Mouse (Mus musculus) intestine, embryonic 14.5 days (tissue): Measurements from ENCODE around the gene Sp2. TPM values are rescaled to one million over a fixed set of nuclear protein-coding genes. Genes with fewer than 3 reads are reported as not detected.
A peak's percentile ranks its signal among the peaks of the same experiment; 100 is the strongest.

Experiments
- ATAC-seq: fragments of 200-750 bp; cut with Nextera tagmentation; replicated peaks from 2 replicates; pipeline ENCODE4 v1.8.0; 2017; ENCODE audit warnings: low read depth, moderate number of reproducible peaks, moderate TSS enrichment, moderate library complexity; ENCODE audit not compliant: low FRiP score, low TSS enrichment
- DNase-seq: peaks from one replicate; pipeline ENCODE4 v3.0.0-alpha.2; 2018; ENCODE audit warnings: low spot score
- H3K27ac ChIP-seq: fragments of 300-500 bp; sonication (generic); 2 replicates; pipeline ENCODE4 v1.5.1; 2014; ENCODE audit warnings: low read depth, mild to moderate bottlenecking, control low read depth
- H3K27me3 ChIP-seq: fragments of 300-500 bp; sonication (generic); replicated peaks from 2 replicates; pipeline ENCODE4 v1.6.1; 2014; ENCODE audit warnings: low read length, control low read depth; ENCODE audit not compliant: control insufficient read depth, insufficient read depth
- H3K36me3 ChIP-seq: fragments of 300-500 bp; sonication (generic); 2 replicates; pipeline ENCODE4 v1.6.1; 2014; ENCODE audit warnings: low read length, control low read depth; ENCODE audit not compliant: control insufficient read depth, insufficient read depth
- H3K4me1 ChIP-seq: fragments of 300-500 bp; sonication (generic); replicated peaks from 2 replicates; pipeline ENCODE4 v1.6.1; 2014; ENCODE audit warnings: low read length, control low read depth, mixed read lengths; ENCODE audit not compliant: control insufficient read depth, insufficient read depth
- H3K4me2 ChIP-seq: fragments of 300-500 bp; sonication (generic); 2 replicates; pipeline ENCODE4 v1.6.1; 2014; ENCODE audit warnings: low read length
- H3K4me3 ChIP-seq: fragments of 300-500 bp; sonication (generic); 2 replicates; pipeline ENCODE4 v1.5.1; 2014; ENCODE audit warnings: low read depth, low read length, control low read depth, mixed read lengths
- H3K9ac ChIP-seq: fragments of 300-500 bp; sonication (generic); 2 replicates; pipeline ENCODE4 v1.6.1; 2014; ENCODE audit warnings: mild to moderate bottlenecking, low read length
- H3K9me3 ChIP-seq: fragments of 300-500 bp; sonication (generic); 2 replicates; pipeline ENCODE4 v1.6.1; 2016; ENCODE audit warnings: low read length, control low read depth; ENCODE audit not compliant: control insufficient read depth
- WGBS: fragments of 180-500 bp; shearing (Covaris S2); extraction: QIAGEN DNeasy Blood & Tissue Kit; methylation state at CpG from one replicate; pipeline ENCODE4 v1.1.7; 2014; 5-methylcytosine and 5-hydroxymethylcytosine counted together
- polyA plus RNA-seq: library from polyadenylated mRNA; unstranded; fragments of >200 nt; fragmentation: Nextera tagmentation; extraction: Ambion mirVana; gene quantifications from 2 replicates; pipeline ENCODE4 v1.2.1, GENCODE M21; 2014

The Sp2 gene
- polyA plus RNA-seq, 1 experiment from 2014 or later, result 18.6 TPM

- peak; percentile 92 for DNase-seq
- H3K9me3 ChIP-seq, result no peaks in the 10 kb centered on the region
- peak within 1 kb of the TSS; percentile 96 for H3K4me2 ChIP-seq
- 0 out of 2 replicates have a peak, but pooled peaks cover 4% of the 10 kb centered on the region for H3K36me3 ChIP-seq
- peak within 1 kb of the TSS; percentile 64 for H3K4me3 ChIP-seq
- peak within 1 kb of the TSS; percentile 53 for H3K9ac ChIP-seq
- no peaks in the 10 kb centered on the region for H3K27me3 ChIP-seq
- ATAC-seq, result peak; percentile 97
- under 1% methylated on average over 29 of the region's 29 CpGs for WGBS
- H3K27ac ChIP-seq, result peak within 1 kb of the TSS; percentile 51
- peaks cover 4% of the 10 kb centered on the region; the same call in 1 of the 2 replicates for H3K4me1 ChIP-seq
These were observed 38.9 kb downstream of the Sp2 start, which contains the start of gene Pnpo for GRCm38 (mm10) chr11:96943746-96944304. Gene Pnpo, minus strand, starts transcription at chr11:96943986.

DNA sequence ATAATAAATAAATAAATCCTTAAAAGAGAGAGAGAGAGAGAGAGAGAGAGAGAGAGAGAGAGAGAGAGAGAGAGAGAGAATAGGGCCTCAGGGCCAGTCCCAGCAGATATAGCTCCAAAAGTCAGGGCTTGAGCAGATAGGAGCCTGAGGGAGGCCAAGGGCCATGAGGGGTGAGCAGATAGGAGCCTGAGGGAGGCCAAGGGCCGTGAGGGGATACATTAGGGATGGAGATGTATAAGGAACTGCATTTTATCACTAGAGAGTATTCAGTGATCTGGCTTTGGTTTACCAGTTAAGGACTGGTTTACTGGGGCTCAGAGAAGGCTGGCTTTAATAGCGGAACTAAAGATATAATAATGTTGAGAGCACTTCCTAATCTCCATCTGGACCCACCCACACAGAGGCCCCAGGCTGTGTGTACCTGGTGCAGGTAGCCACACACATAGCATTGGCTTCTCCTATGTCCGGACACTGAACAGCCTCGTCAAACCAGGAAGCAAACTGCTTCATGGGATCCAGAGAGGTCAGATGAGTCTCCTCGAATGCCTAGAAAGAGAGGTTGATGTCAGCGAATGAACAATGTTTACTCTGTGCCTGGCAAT, 40.7 kb downstream of the Sp2 start:
- DNase-seq (no peak), ATAC-seq (no peak)
- Histone ChIP-seq H3K27ac (no peak overlapping the region), H3K27me3 (no peaks in the 10 kb centered on the region), H3K4me3 (no peak overlapping the region), H3K4me2 (no peak overlapping the region), H3K9me3 (no peaks in the 10 kb centered on the region), H3K36me3 (0 out of 2 replicates have a peak, but pooled peaks cover 6% of the 10 kb centered on the region), H3K4me1 (peaks cover 4% of the 10 kb centered on the region; the same call in 1 of the 2 replicates), H3K9ac (no peak overlapping the region)
- 69% methylated on average over 6 of the region's 6 CpGs for WGBS

DNA sequence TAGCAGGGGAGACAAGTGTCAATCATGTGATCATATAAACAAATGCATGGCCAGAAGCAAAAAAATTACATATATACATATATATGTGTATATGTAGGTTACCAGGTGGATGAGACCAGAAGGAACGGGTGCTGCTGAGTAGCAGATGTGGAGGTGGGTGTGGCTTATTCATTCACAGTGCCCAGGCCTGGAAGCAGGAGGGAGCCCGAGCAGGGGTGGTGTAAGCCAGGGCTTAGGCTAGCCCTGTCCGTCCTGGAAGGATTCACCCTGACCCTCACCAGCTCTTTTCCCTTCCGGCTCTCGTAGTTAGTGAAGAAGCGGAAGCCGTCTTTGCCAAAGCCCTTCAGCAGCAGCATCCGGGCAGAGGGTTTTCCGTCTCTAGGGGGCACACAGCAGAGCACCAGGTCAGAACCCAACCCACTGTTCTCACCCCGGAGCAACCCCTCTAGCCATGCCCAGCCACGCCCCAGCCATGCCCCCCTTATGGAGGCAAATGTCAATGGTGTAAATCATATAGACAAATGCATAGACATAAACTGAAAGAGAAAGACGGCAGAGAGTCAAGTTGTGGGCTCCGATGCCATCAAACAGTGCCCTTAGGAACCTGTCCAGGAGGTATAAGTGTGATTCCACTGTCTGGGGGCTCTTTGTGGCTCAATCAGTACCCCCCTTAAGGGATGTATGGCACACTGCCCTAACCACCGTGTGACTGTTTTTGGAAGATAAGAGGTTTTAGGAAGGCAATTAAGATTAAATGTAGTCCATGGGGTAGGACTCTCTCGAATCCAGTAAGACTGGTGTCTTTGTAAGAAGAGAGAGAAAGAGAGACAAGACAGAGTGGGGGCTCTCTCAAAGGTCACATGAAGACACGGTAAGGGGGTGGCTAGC, 41.9 kb downstream of the Sp2 start:
- Histone ChIP-seq H3K9ac (no peak overlapping the region), H3K9me3 (no peaks in the 10 kb centered on the region), H3K4me3 (no peak overlapping the region), H3K27ac (no peak overlapping the region), H3K4me2 (no peak overlapping the region), H3K36me3 (0 out of 2 replicates have a peak, but pooled peaks cover 6% of the 10 kb centered on the region), H3K4me1 (peaks cover 4% of the 10 kb centered on the region; the same call in 1 of the 2 replicates), H3K27me3 (no peaks in the 10 kb centered on the region)
- 69% methylated on average over 16 of the region's 16 CpGs for WGBS
- ATAC-seq, result no peak
- DNase-seq, result no peak

DNA sequence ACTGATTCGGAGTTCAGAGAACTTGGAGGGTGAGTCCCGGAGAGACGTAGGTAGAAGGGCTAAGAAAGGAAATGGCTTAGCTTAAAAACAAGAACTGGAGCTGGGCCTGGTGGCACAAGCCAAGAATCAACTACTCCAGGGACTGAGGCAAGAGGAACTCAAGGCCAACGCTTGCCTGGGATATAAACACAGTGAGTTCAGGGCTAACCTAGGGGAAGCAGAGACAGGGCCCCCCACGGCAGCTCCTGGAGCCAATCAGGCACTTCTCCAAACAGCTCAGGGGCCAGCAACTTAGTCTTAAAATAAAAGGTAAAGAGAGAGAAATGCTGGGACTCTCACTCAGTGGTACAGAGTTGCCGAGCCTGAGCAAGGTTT, 44.3 kb downstream of the Sp2 start:
- WGBS, result 73% methylated on average over 6 of the region's 6 CpGs
- Histone ChIP-seq H3K36me3 (0 out of 2 replicates have a peak, but pooled peaks cover 6% of the 10 kb centered on the region), H3K4me1 (peaks cover 5% of the 10 kb centered on the region; the same call in 1 of the 2 replicates), H3K4me3 (no peak overlapping the region), H3K27me3 (no peaks in the 10 kb centered on the region), H3K27ac (peak overlapping the region; percentile 39; the same call in 1 of the 2 replicates), H3K4me2 (no peak overlapping the region), H3K9me3 (no peaks in the 10 kb centered on the region), H3K9ac (no peak overlapping the region)
- no peak for ATAC-seq
- no peak for DNase-seq

GRCm38 (mm10) chr11:96937549-96938425, 45.0 kb downstream of the Sp2 start:
- WGBS, result 40% methylated on average over 10 of the region's 10 CpGs
- Histone ChIP-seq H3K27ac (peak overlapping the region; percentile 77), H3K36me3 (0 out of 2 replicates have a peak, but pooled peaks cover 6% of the 10 kb centered on the region), H3K27me3 (no peaks in the 10 kb centered on the region), H3K4me2 (no peak overlapping the region), H3K9ac (no peak overlapping the region), H3K9me3 (no peaks in the 10 kb centered on the region), H3K4me3 (no peak overlapping the region), H3K4me1 (peaks cover 3% of the 10 kb centered on the region; the same call in 1 of the 2 replicates)
- ATAC-seq, result peak; percentile 70
- DNase-seq, result peak; percentile 73

DNA sequence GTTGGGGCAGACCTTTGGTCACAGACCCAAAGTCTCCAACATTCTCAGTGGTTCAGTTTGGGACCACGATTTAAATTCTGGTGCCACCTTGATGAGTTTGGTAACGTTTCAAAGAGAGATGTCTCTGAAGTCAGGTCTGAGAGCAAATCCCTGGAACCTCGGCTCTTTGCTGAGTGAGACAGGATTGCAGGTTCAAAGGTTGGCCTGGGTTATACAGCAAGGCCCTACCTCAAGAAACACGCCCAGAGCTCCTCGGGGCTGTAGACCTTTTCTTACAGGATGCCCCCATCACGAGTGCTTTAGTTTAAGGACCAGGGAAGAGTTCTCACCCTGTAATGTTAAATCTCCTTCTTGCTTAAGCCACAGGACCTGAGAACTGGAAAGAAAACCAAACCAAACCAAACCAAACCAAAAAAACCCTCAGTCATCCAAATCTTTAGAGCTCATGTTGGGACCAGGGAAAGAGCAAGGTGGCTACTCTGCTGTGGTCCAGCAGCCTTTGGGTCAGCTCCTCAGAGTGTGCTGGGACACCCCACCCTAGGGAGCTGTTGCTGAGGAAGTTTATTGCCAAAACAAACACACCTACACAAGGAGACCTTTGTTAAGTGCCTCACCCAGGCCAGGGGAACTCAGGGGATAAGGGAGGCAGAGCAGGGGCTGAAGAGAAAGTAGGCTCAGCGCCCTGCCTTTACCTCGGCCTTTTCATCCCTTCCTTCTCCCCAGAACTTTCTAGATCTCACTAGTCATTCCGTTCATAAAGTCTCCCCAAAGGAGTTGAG, 46.7 kb downstream of the Sp2 start:
- no peak overlapping the region for H3K9ac ChIP-seq
- H3K4me1 ChIP-seq, result peaks cover 3% of the 10 kb centered on the region; the same call in 1 of the 2 replicates
- H3K27ac ChIP-seq, result peak overlapping the region; percentile 77
- no peak for DNase-seq
- no peak for ATAC-seq
- 0 out of 2 replicates have a peak, but pooled peaks cover 6% of the 10 kb centered on the region for H3K36me3 ChIP-seq
- WGBS, result 70% methylated on average over 8 of the region's 9 CpGs
- no peak overlapping the region for H3K4me3 ChIP-seq
- no peaks in the 10 kb centered on the region for H3K9me3 ChIP-seq
- no peaks in the 10 kb centered on the region for H3K27me3 ChIP-seq
- H3K4me2 ChIP-seq, result no peak overlapping the region

DNA sequence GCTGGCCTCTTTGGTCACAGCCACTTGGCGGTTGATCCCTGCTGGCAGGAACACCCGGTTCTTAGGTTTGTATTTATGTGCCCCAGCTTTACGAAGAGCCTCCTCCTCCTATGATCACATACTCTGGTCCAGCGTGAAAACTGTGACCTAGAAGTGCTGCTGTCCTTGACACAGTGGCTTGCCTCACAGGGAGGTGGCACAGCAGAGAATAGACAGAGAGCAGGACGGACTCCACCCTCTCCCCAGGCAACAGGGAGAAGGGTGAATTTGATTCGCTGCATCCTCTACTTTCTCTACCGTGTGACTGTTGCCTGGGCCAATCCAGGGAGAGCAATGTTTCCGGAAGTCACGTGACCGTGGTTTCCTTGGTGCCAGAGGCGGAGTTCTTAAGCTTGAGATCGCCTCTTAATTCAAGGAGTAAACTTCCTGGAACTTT, 47.8 kb downstream of the Sp2 start:
- WGBS, result 17% methylated on average over 12 of the region's 12 CpGs
- DNase-seq (peak; percentile 70), ATAC-seq (peak; percentile 61)
- Histone ChIP-seq H3K4me2 (peak overlapping the region; percentile 18), H3K9me3 (no peaks in the 10 kb centered on the region), H3K27me3 (no peaks in the 10 kb centered on the region), H3K4me1 (peaks cover 3% of the 10 kb centered on the region; the same call in 1 of the 2 replicates), H3K4me3 (no peak overlapping the region), H3K9ac (no peak overlapping the region), H3K36me3 (0 out of 2 replicates have a peak, but pooled peaks cover 6% of the 10 kb centered on the region), H3K27ac (peak overlapping the region; percentile 77; the same call in 1 of the 2 replicates)
